Mouse (Mus musculus) embryonic facial prominence, embryonic 11.5 days (tissue): ENCODE measurements around the gene Ephb2. TPM values are rescaled to one million over a fixed set of nuclear protein-coding genes. Genes with fewer than 3 reads are reported as not detected.
A peak's percentile ranks its signal among the peaks of the same experiment; 100 is the strongest.

Experiments
- ATAC-seq: fragments of 200-750 bp; cut with Nextera tagmentation; replicated peaks from 2 replicates; pipeline ENCODE4 v1.8.0; 2017; ENCODE audit warnings: low read depth; ENCODE audit not compliant: insufficient number of reproducible peaks, low FRiP score, low TSS enrichment
- DNase-seq: peaks from one replicate; pipeline ENCODE4 v3.0.0-alpha.2; 2015; ENCODE audit warnings: low spot score
- H3K27ac ChIP-seq: fragments of 300-500 bp; sonication (generic); replicated peaks from 2 replicates; pipeline ENCODE4 v1.5.1; 2014; ENCODE audit warnings: mild to moderate bottlenecking, low read depth, low read length, control low read depth
- H3K27me3 ChIP-seq: fragments of 300-500 bp; sonication (generic); 2 replicates; pipeline ENCODE4 v1.6.1; 2014; ENCODE audit warnings: mild to moderate bottlenecking, low read length, moderate library complexity, mixed read lengths; ENCODE audit not compliant: control insufficient read depth, insufficient read depth
- H3K36me3 ChIP-seq: fragments of 300-500 bp; sonication (generic); replicated peaks from 2 replicates; pipeline ENCODE4 v1.6.1; 2014; ENCODE audit warnings: low read depth, mild to moderate bottlenecking, low read length, moderate library complexity, mixed read lengths; ENCODE audit not compliant: control insufficient read depth, insufficient read depth
- H3K4me1 ChIP-seq: fragments of 300-500 bp; sonication (generic); 2 replicates; pipeline ENCODE4 v1.6.1; 2014; ENCODE audit warnings: low read length, mixed read lengths; ENCODE audit not compliant: control insufficient read depth, insufficient read depth
- H3K4me2 ChIP-seq: fragments of 300-500 bp; sonication (generic); 2 replicates; pipeline ENCODE4 v1.6.1; 2014; ENCODE audit warnings: low read depth, mild to moderate bottlenecking, control low read depth, low read length, moderate library complexity
- H3K4me3 ChIP-seq: fragments of 300-500 bp; sonication (generic); 2 replicates; pipeline ENCODE4 v1.5.1; 2014; ENCODE audit warnings: low read depth, low read length, control low read depth
- H3K9ac ChIP-seq: fragments of 300-500 bp; sonication (generic); replicated peaks from 2 replicates; pipeline ENCODE4 v1.6.1; 2014; ENCODE audit warnings: mild to moderate bottlenecking, control low read depth, low read length
- H3K9me3 ChIP-seq: fragments of 300-500 bp; sonication (generic); replicated peaks from 2 replicates; pipeline ENCODE4 v1.6.1; 2016; ENCODE audit warnings: mild to moderate bottlenecking, low read length, inconsistent platforms, mixed read lengths; ENCODE audit not compliant: control insufficient read depth
- WGBS: fragments of 180-500 bp; shearing (Covaris S2); extraction: QIAGEN DNeasy Blood & Tissue Kit; methylation state at CpG from one replicate; pipeline ENCODE4 v1.1.7; 2014; 5-methylcytosine and 5-hydroxymethylcytosine counted together
- polyA plus RNA-seq: library from polyadenylated mRNA; unstranded; fragments of >200 nt; fragmentation: Nextera tagmentation; extraction: Ambion mirVana; gene quantifications from 2 replicates; pipeline ENCODE4 v1.2.1, GENCODE M21; 2014

The Ephb2 gene
- polyA plus RNA-seq, 1 experiment from 2014 or later = 11.7 TPM

DNA sequence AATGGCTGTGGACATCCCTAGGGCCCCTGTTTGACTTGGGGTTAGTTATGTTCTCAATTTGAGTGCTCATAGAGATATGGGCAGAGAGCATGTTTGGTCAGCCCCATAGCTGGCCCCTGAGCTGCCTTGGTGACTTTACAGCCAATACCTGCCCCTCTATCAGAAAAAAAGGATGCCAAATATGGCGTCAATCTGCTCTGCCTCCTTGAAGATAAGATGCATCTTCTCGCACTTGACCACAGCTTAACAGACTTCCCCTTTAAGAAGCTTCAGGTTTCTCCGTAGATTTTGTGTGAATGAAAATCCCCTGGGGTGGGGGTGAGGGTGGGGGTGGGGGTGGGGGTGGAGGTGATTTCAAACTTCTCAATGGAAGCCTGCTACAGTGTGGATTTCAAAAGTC lies 177.9 kb downstream of the Ephb2 start:
- H3K36me3 ChIP-seq = peaks cover 2% of the 10 kb centered on the region; the same call in 1 of the 2 replicates
- ATAC-seq (no peak), DNase-seq (no peak)
- WGBS = 83% methylated on average over 3 of the region's 3 CpGs
- H3K4me1 ChIP-seq = no peaks in the 10 kb centered on the region
- H3K9ac ChIP-seq = no peak overlapping the region
- H3K4me3 ChIP-seq = no peak overlapping the region
- H3K27me3 ChIP-seq = no peaks in the 10 kb centered on the region
- no peaks in the 10 kb centered on the region for H3K9me3 ChIP-seq
- H3K27ac ChIP-seq = no peak overlapping the region
- no peak overlapping the region for H3K4me2 ChIP-seq

DNA sequence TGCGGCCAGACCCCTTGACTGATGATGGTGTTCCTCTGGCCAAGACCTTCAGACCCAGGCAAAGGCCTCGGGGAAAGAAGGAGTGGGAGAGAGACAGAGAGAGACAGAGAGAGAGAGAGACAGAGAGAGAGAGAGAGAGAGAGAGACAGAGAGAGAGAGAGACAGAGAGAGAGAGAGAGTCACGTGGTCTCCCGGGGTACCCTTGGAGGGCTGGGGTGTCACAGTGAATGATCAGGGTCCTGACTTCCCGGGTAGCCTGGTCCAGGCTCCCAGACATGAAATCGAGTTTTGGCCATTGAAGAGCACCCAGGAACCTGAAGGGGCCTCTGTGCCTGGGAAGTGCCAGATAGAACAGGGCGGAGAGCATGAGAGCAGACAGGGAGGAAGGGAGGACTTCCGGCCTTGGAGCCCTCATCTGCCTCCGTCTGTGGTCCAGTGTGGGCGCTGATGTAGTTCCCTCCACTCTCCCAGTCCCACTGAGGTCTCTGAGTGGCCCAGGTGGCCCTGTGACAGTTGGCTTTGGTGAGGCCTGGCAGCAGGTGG lies 182.0 kb downstream of the Ephb2 start:
- WGBS = 85% methylated on average over 10 of the region's 10 CpGs
- no peak for DNase-seq
- Histone ChIP-seq H3K4me1 (peaks cover 3% of the 10 kb centered on the region; the same call in 1 of the 2 replicates), H3K4me2 (no peak overlapping the region), H3K27me3 (no peaks in the 10 kb centered on the region), H3K9ac (no peak overlapping the region), H3K27ac (no peak overlapping the region), H3K36me3 (no peaks in the 10 kb centered on the region), H3K9me3 (no peaks in the 10 kb centered on the region), H3K4me3 (no peak overlapping the region)
- ATAC-seq = no peak

- Histone ChIP-seq H3K27me3 (no peaks in the 10 kb centered on the region), H3K4me3 (no peak overlapping the region), H3K27ac (no peak overlapping the region), H3K4me1 (peaks cover 3% of the 10 kb centered on the region; the same call in 1 of the 2 replicates), H3K4me2 (no peak overlapping the region), H3K9ac (no peak overlapping the region), H3K9me3 (no peaks in the 10 kb centered on the region), H3K36me3 (no peaks in the 10 kb centered on the region)
- 62% methylated on average over 6 of the region's 6 CpGs for WGBS
- ATAC-seq (no peak), DNase-seq (no peak)
These were observed 182.8 kb downstream of the Ephb2 start for GRCm38 (mm10) chr4:136653019-136653418.

DNA sequence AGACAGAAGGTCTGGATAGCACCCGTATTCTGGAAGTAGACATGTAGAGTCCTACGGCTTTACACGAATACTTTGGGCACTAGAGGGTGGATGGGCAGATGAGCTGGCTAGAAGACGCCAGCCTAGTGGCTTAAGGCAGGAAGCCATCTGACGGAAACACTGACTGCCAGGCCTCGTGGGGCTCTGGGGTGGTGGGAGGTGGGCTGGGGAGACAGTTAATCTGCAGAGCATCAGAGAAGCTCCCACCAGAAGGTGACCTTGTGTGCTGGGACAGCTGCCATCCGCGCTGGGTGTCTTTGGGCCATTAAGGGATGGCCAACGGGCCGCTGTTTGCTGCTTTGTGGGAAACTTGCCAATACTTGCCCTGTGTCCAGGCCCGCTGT lies 183.3 kb downstream of the Ephb2 start:
- no peak overlapping the region for H3K27ac ChIP-seq
- H3K36me3 ChIP-seq = no peaks in the 10 kb centered on the region
- H3K4me3 ChIP-seq = no peak overlapping the region
- no peak overlapping the region for H3K9ac ChIP-seq
- 81% methylated on average over 11 of the region's 11 CpGs for WGBS
- H3K4me1 ChIP-seq = peaks cover 3% of the 10 kb centered on the region; the same call in 1 of the 2 replicates
- DNase-seq (no peak), ATAC-seq (no peak)
- H3K27me3 ChIP-seq = no peaks in the 10 kb centered on the region
- no peak overlapping the region for H3K4me2 ChIP-seq
- no peaks in the 10 kb centered on the region for H3K9me3 ChIP-seq

- Histone ChIP-seq H3K4me1 (peaks cover 3% of the 10 kb centered on the region; the same call in 1 of the 2 replicates), H3K4me2 (no peak overlapping the region), H3K36me3 (no peaks in the 10 kb centered on the region), H3K27ac (no peak overlapping the region), H3K4me3 (no peak overlapping the region), H3K9ac (no peak overlapping the region), H3K9me3 (no peaks in the 10 kb centered on the region), H3K27me3 (no peaks in the 10 kb centered on the region)
- ATAC-seq (no peak), DNase-seq (no peak)
- WGBS = 76% methylated on average over 13 of the region's 13 CpGs
These were observed 183.8 kb downstream of the Ephb2 start for GRCm38 (mm10) chr4:136651882-136652527.

GRCm38 (mm10) chr4:136651357-136651811 lies 184.4 kb downstream of the Ephb2 start:
- no peaks in the 10 kb centered on the region for H3K36me3 ChIP-seq
- DNase-seq (peak; percentile 67), ATAC-seq (no peak)
- no peak overlapping the region for H3K4me3 ChIP-seq
- H3K27ac ChIP-seq = no peak overlapping the region
- H3K9ac ChIP-seq = no peak overlapping the region
- 53% methylated on average over 3 of the region's 3 CpGs for WGBS
- no peaks in the 10 kb centered on the region for H3K27me3 ChIP-seq
- H3K9me3 ChIP-seq = no peaks in the 10 kb centered on the region
- peaks cover 3% of the 10 kb centered on the region; the same call in 1 of the 2 replicates for H3K4me1 ChIP-seq
- H3K4me2 ChIP-seq = no peak overlapping the region

GRCm38 (mm10) chr4:136650261-136650660 lies 185.5 kb downstream of the Ephb2 start:
- Histone ChIP-seq H3K4me1 (peaks cover 3% of the 10 kb centered on the region; the same call in 1 of the 2 replicates), H3K9me3 (no peaks in the 10 kb centered on the region), H3K4me2 (no peak overlapping the region), H3K27me3 (no peaks in the 10 kb centered on the region), H3K36me3 (no peaks in the 10 kb centered on the region), H3K27ac (no peak overlapping the region), H3K9ac (no peak overlapping the region), H3K4me3 (no peak overlapping the region)
- ATAC-seq (no peak), DNase-seq (no peak)
- WGBS = 83% methylated on average over 8 of the region's 8 CpGs

GRCm38 (mm10) chr4:136649480-136650196 lies 186.2 kb downstream of the Ephb2 start:
- 0 out of 2 replicates have a peak overlapping the region, but pooled peaks have one; percentile 28 for H3K27ac ChIP-seq

More at GRCm38 (mm10) chr4:136649480-136650196, 186.2 kb downstream of the Ephb2 start:
- Histone ChIP-seq H3K9me3 (no peaks in the 10 kb centered on the region), H3K36me3 (no peaks in the 10 kb centered on the region), H3K4me2 (peak overlapping the region; percentile 19; the same call in 1 of the 2 replicates), H3K4me1 (peaks cover 3% of the 10 kb centered on the region; the same call in 1 of the 2 replicates), H3K27me3 (no peaks in the 10 kb centered on the region), H3K4me3 (no peak overlapping the region), H3K9ac (0 out of 2 replicates have a peak overlapping the region, but pooled peaks have one; percentile 13)
- WGBS = 33% methylated on average over 13 of the region's 13 CpGs
- ATAC-seq (peak; percentile 30; the same call in 1 of the 2 replicates), DNase-seq (no peak)
